In the genomic region with DNA sequence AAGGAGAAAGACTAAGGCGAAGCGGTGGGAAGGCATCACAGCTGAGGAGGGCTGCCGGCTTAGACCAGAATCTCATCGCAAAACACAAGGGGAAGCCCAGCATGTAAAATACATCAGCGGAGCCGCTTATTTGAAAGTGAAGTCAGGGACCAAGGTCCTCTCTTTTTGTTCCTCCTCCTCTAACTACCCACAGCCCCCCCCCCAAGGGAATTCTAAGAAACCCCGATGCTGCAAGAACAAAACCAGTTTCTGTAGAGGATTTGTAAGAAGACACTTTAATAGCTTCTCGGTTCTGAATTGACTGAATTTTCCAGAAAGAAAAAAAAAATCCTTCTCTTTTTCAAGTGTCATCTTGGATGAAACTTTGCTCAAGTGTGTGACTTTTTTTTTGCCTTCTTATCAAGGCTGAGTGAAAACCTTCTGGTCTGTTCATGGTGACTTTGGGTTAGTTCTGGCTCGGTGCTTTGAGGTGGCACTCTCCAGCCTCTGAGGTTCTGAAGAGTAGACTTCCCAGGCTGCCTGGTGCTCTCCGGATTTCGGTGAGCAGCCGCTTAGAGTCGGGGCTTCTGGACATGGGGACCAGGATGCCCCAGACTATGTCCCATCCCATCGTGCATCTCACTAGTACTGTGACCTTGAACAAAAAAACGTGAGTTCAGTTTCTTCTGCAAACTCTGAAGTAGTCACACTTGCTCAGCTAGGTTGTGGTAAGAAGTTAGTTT, we compare ENCODE assay signal across 19 mouse cellular contexts.
"Had no signal": no experiment of that assay in that cellular context is flagged by ENCODE, and none has a peak within 500 bp of the region (broad histone marks: within the 10 kb centered on the region; RNA-seq: fewer than 3 reads in every experiment).

No protein-coding gene starts in this region.

- H3K4me1 ChIP-seq: midbrain, embryonic 12.5 days; neural tube, embryonic 13.5 days; neural tube, embryonic 15.5 days; stomach, embryonic 15.5 days had no signal

- H3K9ac ChIP-seq: lung, embryonic 14.5 days; midbrain, embryonic 12.5 days; neural tube, embryonic 13.5 days; neural tube, embryonic 15.5 days; stomach, embryonic 15.5 days had no signal

- H3K9me3 ChIP-seq: midbrain, embryonic 10.5 days; midbrain, embryonic 12.5 days; neural tube, embryonic 13.5 days; neural tube, embryonic 15.5 days; stomach, embryonic 15.5 days had no signal

- H3K4me3 ChIP-seq: midbrain, embryonic 10.5 days; midbrain, embryonic 12.5 days; myocyte; neural tube, embryonic 13.5 days; neural tube, embryonic 15.5 days; stomach, embryonic 15.5 days had no signal

- H3K4me2 ChIP-seq: lung, embryonic 14.5 days; midbrain, embryonic 12.5 days; neural tube, embryonic 13.5 days; neural tube, embryonic 15.5 days; stomach, embryonic 15.5 days had no signal

- H3K27me3 ChIP-seq: neural tube, embryonic 15.5 days; stomach, embryonic 15.5 days had no signal

- DNase-seq: lung, adult 18-20 months; lung, embryonic 14.5 days; lung, postnatal 10 days; lung, postnatal 4 days; retina, postnatal 1 day; right cerebral cortex, adult 18-20 months; right cerebral cortex, postnatal 25 days; right cerebral cortex, postnatal 4 days; spleen, adult 18-20 months; thymus, adult 2 months; thymus, postnatal 25 days; thymus, postnatal 4 days had no signal

- H3K27ac ChIP-seq: midbrain, embryonic 10.5 days; midbrain, embryonic 12.5 days; neural tube, embryonic 13.5 days; neural tube, embryonic 15.5 days; stomach, embryonic 15.5 days; stomach, postnatal 0 days had no signal

- H3K36me3 ChIP-seq: midbrain, embryonic 10.5 days; midbrain, embryonic 12.5 days; neural tube, embryonic 13.5 days; neural tube, embryonic 15.5 days; stomach, embryonic 15.5 days had no signal
